Mouse (Mus musculus): ENCODE measurements around the gene Kcnip4. TPM values are rescaled to one million over a fixed set of nuclear protein-coding genes. Genes with fewer than 3 reads are reported as not detected.

Gene Kcnip4
- polyA plus RNA-seq, 1 experiment from 2014 or later, result 2.6 TPM

- WGBS, result 82% methylated on average over 2 of the region's 2 CpGs
- no peaks in the 10 kb centered on the region for H3K4me1 ChIP-seq (ENCODE audit: control insufficient read depth, insufficient read depth, low read length)
- H3K9me3 ChIP-seq (replicated peaks; ENCODE audit: control insufficient read depth, low read length), result no peaks in the 10 kb centered on the region
- H3K27me3 ChIP-seq (ENCODE audit: control insufficient read depth, insufficient read depth, low read length), result no peaks in the 10 kb centered on the region
- no peaks in the 10 kb centered on the region for H3K36me3 ChIP-seq (ENCODE audit: control insufficient read depth, insufficient read depth, low read length)
- H3K4me3 ChIP-seq (replicated peaks; ENCODE audit: low read length), result no peak overlapping the region
- no peak overlapping the region for H3K9ac ChIP-seq (ENCODE audit: low read length)
- ATAC-seq (ENCODE audit: insufficient read depth, low FRiP score), result no peak
- H3K27ac ChIP-seq (ENCODE audit: low read length), result no peak overlapping the region
- no peak overlapping the region for H3K4me2 ChIP-seq (ENCODE audit: low read depth, low read length)
Observed at GRCm38 (mm10) chr5:48931881-48932280, 592.8 kb downstream of the Kcnip4 start.

GRCm38 (mm10) chr5:48890216-48890615 lies 634.5 kb downstream of the Kcnip4 start:
- 47% methylated on average over 8 of the region's 8 CpGs for WGBS
- no peak overlapping the region for H3K27ac ChIP-seq (ENCODE audit: low read length)

GRCm38 (mm10) chr5:48889395-48890194 lies 635.1 kb downstream of the Kcnip4 start:
- no peaks in the 10 kb centered on the region for H3K36me3 ChIP-seq (ENCODE audit: control insufficient read depth, insufficient read depth, low read length)
- H3K27me3 ChIP-seq (ENCODE audit: control insufficient read depth, insufficient read depth, low read length), result no peaks in the 10 kb centered on the region
- no peaks in the 10 kb centered on the region for H3K4me1 ChIP-seq (ENCODE audit: control insufficient read depth, insufficient read depth, low read length)
- H3K9ac ChIP-seq (ENCODE audit: low read length), result no peak overlapping the region; the same call in 1 of the 2 replicates
- peak overlapping the region; percentile 21 for H3K4me3 ChIP-seq (replicated peaks; ENCODE audit: low read length)
- H3K27ac ChIP-seq (ENCODE audit: low read length), result no peak overlapping the region
- no peak for ATAC-seq (ENCODE audit: insufficient read depth, low FRiP score)
- H3K9me3 ChIP-seq (replicated peaks; ENCODE audit: control insufficient read depth, low read length), result no peaks in the 10 kb centered on the region
- peak overlapping the region; percentile 54 for H3K4me2 ChIP-seq (ENCODE audit: low read depth, low read length)
- 9% methylated on average over 18 of the region's 18 CpGs for WGBS

More at GRCm38 (mm10) chr5:48890216-48890615, 634.5 kb downstream of the Kcnip4 start:
- H3K36me3 ChIP-seq (ENCODE audit: control insufficient read depth, insufficient read depth, low read length), result no peaks in the 10 kb centered on the region
- H3K27me3 ChIP-seq (ENCODE audit: control insufficient read depth, insufficient read depth, low read length), result no peaks in the 10 kb centered on the region
- ATAC-seq (ENCODE audit: insufficient read depth, low FRiP score), result no peak
- peak overlapping the region; percentile 21 for H3K4me3 ChIP-seq (replicated peaks; ENCODE audit: low read length)
- H3K9me3 ChIP-seq (replicated peaks; ENCODE audit: control insufficient read depth, low read length), result no peaks in the 10 kb centered on the region
- H3K4me2 ChIP-seq (ENCODE audit: low read depth, low read length), result peak overlapping the region; percentile 54
- H3K9ac ChIP-seq (ENCODE audit: low read length), result no peak overlapping the region
- no peaks in the 10 kb centered on the region for H3K4me1 ChIP-seq (ENCODE audit: control insufficient read depth, insufficient read depth, low read length)

- Histone ChIP-seq H3K4me3 (replicated peaks; ENCODE audit: low read length) (no peak overlapping the region), H3K27me3 (ENCODE audit: control insufficient read depth, insufficient read depth, low read length) (no peaks in the 10 kb centered on the region), H3K27ac (ENCODE audit: low read length) (no peak overlapping the region), H3K9ac (ENCODE audit: low read length) (no peak overlapping the region), H3K9me3 (replicated peaks; ENCODE audit: control insufficient read depth, low read length) (no peaks in the 10 kb centered on the region), H3K4me2 (ENCODE audit: low read depth, low read length) (no peak overlapping the region), H3K36me3 (ENCODE audit: control insufficient read depth, insufficient read depth, low read length) (no peaks in the 10 kb centered on the region), H3K4me1 (ENCODE audit: control insufficient read depth, insufficient read depth, low read length) (peaks cover 3% of the 10 kb centered on the region; the same call in 1 of the 2 replicates)
- ATAC-seq (ENCODE audit: insufficient read depth, low FRiP score), result no peak
- 46% methylated on average over 2 of the region's 2 CpGs for whole genome bisulfite sequencing
Observed at GRCm38 (mm10) chr5:48878081-48878480, 646.6 kb downstream of the Kcnip4 start.

- no peak for ATAC-seq (ENCODE audit: insufficient read depth, low FRiP score)
- H3K9ac ChIP-seq (ENCODE audit: low read length), result no peak overlapping the region
- no peak overlapping the region for H3K27ac ChIP-seq (ENCODE audit: low read length)
- no peaks in the 10 kb centered on the region for H3K36me3 ChIP-seq (ENCODE audit: control insufficient read depth, insufficient read depth, low read length)
- H3K27me3 ChIP-seq (ENCODE audit: control insufficient read depth, insufficient read depth, low read length), result no peaks in the 10 kb centered on the region
- no peaks in the 10 kb centered on the region for H3K4me1 ChIP-seq (ENCODE audit: control insufficient read depth, insufficient read depth, low read length)
- H3K4me2 ChIP-seq (ENCODE audit: low read depth, low read length), result no peak overlapping the region
- H3K4me3 ChIP-seq (replicated peaks; ENCODE audit: low read length), result no peak overlapping the region
- no peaks in the 10 kb centered on the region for H3K9me3 ChIP-seq (replicated peaks; ENCODE audit: control insufficient read depth, low read length)
- 62% methylated on average over 3 of the region's 3 CpGs for WGBS
Observed at GRCm38 (mm10) chr5:48864268-48864967, 660.3 kb downstream of the Kcnip4 start.

- Histone ChIP-seq H3K9me3 (replicated peaks; ENCODE audit: control insufficient read depth, low read length) (no peaks in the 10 kb centered on the region), H3K9ac (ENCODE audit: low read length) (no peak overlapping the region), H3K27me3 (ENCODE audit: control insufficient read depth, insufficient read depth, low read length) (no peaks in the 10 kb centered on the region), H3K4me2 (ENCODE audit: low read depth, low read length) (no peak overlapping the region), H3K4me1 (ENCODE audit: control insufficient read depth, insufficient read depth, low read length) (no peaks in the 10 kb centered on the region), H3K36me3 (ENCODE audit: control insufficient read depth, insufficient read depth, low read length) (no peaks in the 10 kb centered on the region), H3K4me3 (replicated peaks; ENCODE audit: low read length) (no peak overlapping the region), H3K27ac (ENCODE audit: low read length) (no peak overlapping the region)
- 65% methylated on average over 2 of the region's 2 CpGs for WGBS
- ATAC-seq (ENCODE audit: insufficient read depth, low FRiP score), result no peak
Observed at GRCm38 (mm10) chr5:48840971-48841370, 683.7 kb downstream of the Kcnip4 start.

GRCm38 (mm10) chr5:48795526-48795925 lies 729.2 kb downstream of the Kcnip4 start:
- WGBS, result 71% methylated on average over 1 of the region's 1 CpGs
- H3K36me3 ChIP-seq (ENCODE audit: control insufficient read depth, insufficient read depth, low read length), result no peaks in the 10 kb centered on the region
- H3K4me3 ChIP-seq (replicated peaks; ENCODE audit: low read length), result no peak overlapping the region
- no peaks in the 10 kb centered on the region for H3K27me3 ChIP-seq (ENCODE audit: control insufficient read depth, insufficient read depth, low read length)
- no peak overlapping the region for H3K4me2 ChIP-seq (ENCODE audit: low read depth, low read length)
- H3K9ac ChIP-seq (ENCODE audit: low read length), result no peak overlapping the region
- no peak for ATAC-seq (ENCODE audit: insufficient read depth, low FRiP score)
- no peaks in the 10 kb centered on the region for H3K4me1 ChIP-seq (ENCODE audit: control insufficient read depth, insufficient read depth, low read length)
- no peaks in the 10 kb centered on the region for H3K9me3 ChIP-seq (replicated peaks; ENCODE audit: control insufficient read depth, low read length)
- H3K27ac ChIP-seq (ENCODE audit: low read length), result no peak overlapping the region

- ATAC-seq (ENCODE audit: insufficient read depth, low FRiP score), result no peak
- Histone ChIP-seq H3K4me2 (ENCODE audit: low read depth, low read length) (no peak overlapping the region), H3K36me3 (ENCODE audit: control insufficient read depth, insufficient read depth, low read length) (no peaks in the 10 kb centered on the region), H3K27me3 (ENCODE audit: control insufficient read depth, insufficient read depth, low read length) (no peaks in the 10 kb centered on the region), H3K4me1 (ENCODE audit: control insufficient read depth, insufficient read depth, low read length) (no peaks in the 10 kb centered on the region), H3K9me3 (replicated peaks; ENCODE audit: control insufficient read depth, low read length) (no peaks in the 10 kb centered on the region), H3K4me3 (replicated peaks; ENCODE audit: low read length) (no peak overlapping the region), H3K9ac (ENCODE audit: low read length) (no peak overlapping the region), H3K27ac (ENCODE audit: low read length) (no peak overlapping the region)
- 34% methylated on average over 1 of the region's 1 CpGs for WGBS
Observed at GRCm38 (mm10) chr5:48779376-48779775, 745.3 kb downstream of the Kcnip4 start.

GRCm38 (mm10) chr5:48748613-48749012 lies 776.1 kb downstream of the Kcnip4 start:
- ATAC-seq (ENCODE audit: insufficient read depth, low FRiP score), result no peak
- H3K9ac ChIP-seq (ENCODE audit: low read length), result no peak overlapping the region

More at GRCm38 (mm10) chr5:48748613-48749012, 776.1 kb downstream of the Kcnip4 start:
- H3K4me2 ChIP-seq (ENCODE audit: low read depth, low read length), result no peak overlapping the region
- H3K27ac ChIP-seq (ENCODE audit: low read length), result no peak overlapping the region
- no peaks in the 10 kb centered on the region for H3K27me3 ChIP-seq (ENCODE audit: control insufficient read depth, insufficient read depth, low read length)
- H3K4me1 ChIP-seq (ENCODE audit: control insufficient read depth, insufficient read depth, low read length), result no peaks in the 10 kb centered on the region
- no peak overlapping the region for H3K4me3 ChIP-seq (replicated peaks; ENCODE audit: low read length)
- no peaks in the 10 kb centered on the region for H3K9me3 ChIP-seq (replicated peaks; ENCODE audit: control insufficient read depth, low read length)
- H3K36me3 ChIP-seq (ENCODE audit: control insufficient read depth, insufficient read depth, low read length), result no peaks in the 10 kb centered on the region

Measured in stomach, embryonic 16.5 days (tissue).